Mouse (Mus musculus): Measurements from ENCODE around the gene Gm5483. TPM values are rescaled to one million over a fixed set of nuclear protein-coding genes. Genes with fewer than 3 reads are reported as not detected.

The Gm5483 gene
- 5.0 TPM for polyA plus RNA-seq (2014; fragmentation: Illumina TruSeq; extraction: RNeasy Lipid Tissue Mini Kit (QIAGEN cat#74804); ENCODE audit: insufficient read depth, low read depth, low replicate concordance)

GRCm38 (mm10) chr16:36183912-36184311 lies at the start of gene Gm5483:
TSS of gene Gm5483 (plus strand) at chr16:36184212.

GRCm38 (mm10) chr16:36156402-36156975 lies 27.5 kb upstream of the Gm5483 start, which contains the start of gene Stfa2l1:
TSS of gene Stfa2l1 (plus strand) at chr16:36156811.

GRCm38 (mm10) chr16:36209967-36210453 lies 26.0 kb downstream of the Gm5483 start, which contains the start of gene Gm5416:
TSS of gene Gm5416 (plus strand) at chr16:36210403.

GRCm38 (mm10) chr16:36221168-36221567 lies 37.2 kb downstream of the Gm5483 start, which contains the start of gene 2010005H15Rik:
TSS of gene 2010005H15Rik (plus strand) at chr16:36221468.

Other genes starting within 250 kb of the Gm5483 start
- gene Parp9, start 245.7 kb upstream of the Gm5483 start, polyA plus RNA-seq (2014; fragmentation: Illumina TruSeq; extraction: RNeasy Lipid Tissue Mini Kit (QIAGEN cat#74804); ENCODE audit: insufficient read depth, low read depth, low replicate concordance): 18.3 TPM
- gene Dtx3l, start 245.1 kb upstream of the Gm5483 start, polyA plus RNA-seq (2014; fragmentation: Illumina TruSeq; extraction: RNeasy Lipid Tissue Mini Kit (QIAGEN cat#74804); ENCODE audit: insufficient read depth, low read depth, low replicate concordance): 6.0 TPM
- gene Kpna1, start 205.5 kb upstream of the Gm5483 start, polyA plus RNA-seq (2014; fragmentation: Illumina TruSeq; extraction: RNeasy Lipid Tissue Mini Kit (QIAGEN cat#74804); ENCODE audit: insufficient read depth, low read depth, low replicate concordance): 14.8 TPM
- gene Wdr5b, start 143.0 kb upstream of the Gm5483 start, polyA plus RNA-seq (2014; fragmentation: Illumina TruSeq; extraction: RNeasy Lipid Tissue Mini Kit (QIAGEN cat#74804); ENCODE audit: insufficient read depth, low read depth, low replicate concordance): 3.7 TPM
- gene Fam162a, start 112.6 kb upstream of the Gm5483 start, polyA plus RNA-seq (2014; fragmentation: Illumina TruSeq; extraction: RNeasy Lipid Tissue Mini Kit (QIAGEN cat#74804); ENCODE audit: insufficient read depth, low read depth, low replicate concordance): 129 TPM
- gene Ccdc58, start 112.5 kb upstream of the Gm5483 start, polyA plus RNA-seq (2014; fragmentation: Illumina TruSeq; extraction: RNeasy Lipid Tissue Mini Kit (QIAGEN cat#74804); ENCODE audit: insufficient read depth, low read depth, low replicate concordance): 16.8 TPM
- not detected for gene Csta1, start 53.0 kb upstream of the Gm5483 start, polyA plus RNA-seq (2014; fragmentation: Illumina TruSeq; extraction: RNeasy Lipid Tissue Mini Kit (QIAGEN cat#74804); ENCODE audit: insufficient read depth, low read depth, low replicate concordance)
- gene Stfa2l1, start 27.4 kb upstream of the Gm5483 start, polyA plus RNA-seq (2014; fragmentation: Illumina TruSeq; extraction: RNeasy Lipid Tissue Mini Kit (QIAGEN cat#74804); ENCODE audit: insufficient read depth, low read depth, low replicate concordance): 11.2 TPM
- gene Gm5416, start 26.2 kb downstream of the Gm5483 start, polyA plus RNA-seq (2014; fragmentation: Illumina TruSeq; extraction: RNeasy Lipid Tissue Mini Kit (QIAGEN cat#74804); ENCODE audit: insufficient read depth, low read depth, low replicate concordance): not detected
- 3.4 TPM for gene 2010005H15Rik, start 37.3 kb downstream of the Gm5483 start, polyA plus RNA-seq (2014; fragmentation: Illumina TruSeq; extraction: RNeasy Lipid Tissue Mini Kit (QIAGEN cat#74804); ENCODE audit: insufficient read depth, low read depth, low replicate concordance)
- 0.63 TPM for gene Stfa1, start 92.7 kb downstream of the Gm5483 start, polyA plus RNA-seq (2014; fragmentation: Illumina TruSeq; extraction: RNeasy Lipid Tissue Mini Kit (QIAGEN cat#74804); ENCODE audit: insufficient read depth, low read depth, low replicate concordance)
- gene BC117090, start 150.1 kb downstream of the Gm5483 start, polyA plus RNA-seq (2014; fragmentation: Illumina TruSeq; extraction: RNeasy Lipid Tissue Mini Kit (QIAGEN cat#74804); ENCODE audit: insufficient read depth, low read depth, low replicate concordance): not detected
- not detected for gene BC100530, start 183.5 kb downstream of the Gm5483 start, polyA plus RNA-seq (2014; fragmentation: Illumina TruSeq; extraction: RNeasy Lipid Tissue Mini Kit (QIAGEN cat#74804); ENCODE audit: insufficient read depth, low read depth, low replicate concordance)
- gene Stfa2, start 224.2 kb downstream of the Gm5483 start, polyA plus RNA-seq (2014; fragmentation: Illumina TruSeq; extraction: RNeasy Lipid Tissue Mini Kit (QIAGEN cat#74804); ENCODE audit: insufficient read depth, low read depth, low replicate concordance): not detected